Mouse (Mus musculus): ENCODE results near the gene Rere.

GRCm38 (mm10) chr4:150616029-150616420 is 334.6 kb downstream of the Rere start:
- no peak for TF ChIP-seq EP300 (IDR thresholded peaks at IDR 0.05)
- TF ChIP-seq CTCF (IDR thresholded peaks at IDR 0.05), result no peak

Measured in lung, postnatal 0 days (tissue).